Mouse (Mus musculus) gastrocnemius, adult 18-20 months (tissue): ENCODE results near the gene Rtn4. TPM values are rescaled to one million over a fixed set of nuclear protein-coding genes. Genes with fewer than 3 reads are reported as not detected.
"Not testable (repeated sequence)": the region's sequence is repeated elsewhere in the genome, so short reads cannot be mapped to it uniquely, and the experiment has no call there.

Experiments used
- DNase-seq: peaks from one replicate; pipeline ENCODE4 v3.0.0; 2021; ENCODE audit warnings: low spot score
- long read RNA-seq, 2 experiments: library from polyadenylated mRNA; stranded (forward); transcript quantifications; one replicate each; pipeline ENCODE4 v2.0.0; 2021
- total RNA-seq, 2 experiments: library from RNA; stranded (reverse); gene quantifications; 2 replicates each; pipeline ENCODE4 v1.2.3; 2021

Rtn4 gene
- 100 to 1,000 TPM; 646 to 802 TPM for total RNA-seq
- long read RNA-seq, experiment 1, full-length matches to known transcripts = 130 of 217 reads
- long read RNA-seq, experiment 1, partial matches to known transcripts = 86 of 217 reads
- long read RNA-seq, experiment 1, other reads (novel, unspliced or antisense) = 1 of 217 reads
- long read RNA-seq, experiment 2, full-length matches to known transcripts = 93 of 130 reads
- long read RNA-seq, experiment 2, partial matches to known transcripts = 8 of 130 reads
- long read RNA-seq, experiment 2, other reads (novel, unspliced or antisense) = 29 of 130 reads

GRCm38 (mm10) chr11:29692683-29693272 lies at the start of gene Rtn4:
Rtn4 (plus strand) TSS chr11:29692947.
- peak; percentile 99 for DNase-seq

GRCm38 (mm10) chr11:29644421-29644820 lies 48.3 kb upstream of the Rtn4 start:
- DNase-seq = no peak

GRCm38 (mm10) chr11:29645411-29646066 lies 47.2 kb upstream of the Rtn4 start:
- DNase-seq = no peak

- no peak for DNase-seq
Measured at GRCm38 (mm10) chr11:29647568-29648319, 45.0 kb upstream of the Rtn4 start.

GRCm38 (mm10) chr11:29655381-29655780 lies 37.4 kb upstream of the Rtn4 start:
- not testable (repeated sequence) for DNase-seq

GRCm38 (mm10) chr11:29660740-29661139 lies 32.0 kb upstream of the Rtn4 start:
- DNase-seq = no peak

- no peak for DNase-seq
Measured at GRCm38 (mm10) chr11:29667634-29668033, 25.1 kb upstream of the Rtn4 start.

GRCm38 (mm10) chr11:29669706-29670105 lies 23.0 kb upstream of the Rtn4 start:
- no peak for DNase-seq

- DNase-seq = no peak
Measured at GRCm38 (mm10) chr11:29673359-29673758, 19.4 kb upstream of the Rtn4 start.

- DNase-seq = no peak
Measured at GRCm38 (mm10) chr11:29676718-29677117, 16.0 kb upstream of the Rtn4 start.

GRCm38 (mm10) chr11:29679942-29680341 lies 12.8 kb upstream of the Rtn4 start:
- no peak for DNase-seq

- DNase-seq = no peak
Measured at GRCm38 (mm10) chr11:29680771-29681170, 12.0 kb upstream of the Rtn4 start.

GRCm38 (mm10) chr11:29684272-29684671 lies 8.5 kb upstream of the Rtn4 start:
- DNase-seq = no peak

GRCm38 (mm10) chr11:29686176-29686575 lies 6.6 kb upstream of the Rtn4 start:
- no peak for DNase-seq

- DNase-seq = no peak
Measured at GRCm38 (mm10) chr11:29691556-29691955, 1.2 kb upstream of the Rtn4 start.

GRCm38 (mm10) chr11:29692111-29692682 lies 550 bp upstream of the Rtn4 start:
- peak; percentile 36 for DNase-seq

GRCm38 (mm10) chr11:29693576-29694410 lies 1.0 kb downstream of the Rtn4 start:
- peak; percentile 77 for DNase-seq

- DNase-seq = no peak
Measured at GRCm38 (mm10) chr11:29694754-29695153, 2.0 kb downstream of the Rtn4 start.

GRCm38 (mm10) chr11:29702721-29703120 lies 10.0 kb downstream of the Rtn4 start:
- DNase-seq = no peak

- no peak for DNase-seq
Measured at GRCm38 (mm10) chr11:29705263-29705662, 12.5 kb downstream of the Rtn4 start.

GRCm38 (mm10) chr11:29706845-29707244 lies 14.1 kb downstream of the Rtn4 start:
- DNase-seq = no peak
